Mouse (Mus musculus) MEL (cell line): Measurements from ENCODE around the gene Srsf5. TPM values are rescaled to one million over a fixed set of nuclear protein-coding genes. Genes with fewer than 3 reads are reported as not detected.

Source experiments
- DNase-seq: peaks from one replicate; pipeline ENCODE4 v3.0.0; 2011; ENCODE audit warnings: low read depth, low spot score
- H3K27ac ChIP-seq: 2 replicates; pipeline ENCODE4 v1.5.1; 2012; ENCODE audit warnings: low read depth, mild to moderate bottlenecking, control low read depth, low read length, moderate library complexity; ENCODE audit not compliant: control insufficient read depth
- H3K27me3 ChIP-seq, 2 experiments: fragments of 150-350 bp in 1 of 2; sonication (generic) in 1 of 2; 2 replicates each; pipeline ENCODE4 v1.6.1; 2012; ENCODE audit warnings: low read length in 2 of 2, mild to moderate bottlenecking in 2 of 2, improper control_type of control experiment in 1 of 2, moderate library complexity in 1 of 2; ENCODE audit not compliant: insufficient read depth in 2 of 2, control insufficient read depth in 1 of 2
- H3K36me3 ChIP-seq, 2 experiments: 2 replicates each; pipeline ENCODE4 v1.6.1; 2012 to 2014; ENCODE audit warnings: low read length in 2 of 2, improper control_type of control experiment in 1 of 2, inconsistent platforms in 1 of 2, mild to moderate bottlenecking in 1 of 2; ENCODE audit not compliant: insufficient read depth in 2 of 2, control insufficient read depth in 1 of 2
- H3K4me1 ChIP-seq, 2 experiments: fragments of 150-350 bp in 1 of 2; sonication (generic) in 1 of 2; 2 replicates each; pipeline ENCODE4 v1.6.1; 2012; ENCODE audit warnings: low read length in 2 of 2, improper control_type of control experiment in 1 of 2, mild to moderate bottlenecking in 1 of 2; ENCODE audit not compliant: insufficient read depth in 2 of 2, control insufficient read depth in 1 of 2
- H3K4me3 ChIP-seq, 2 experiments: fragments of 150-350 bp in 1 of 2; sonication (generic) in 1 of 2; 2 replicates each; pipeline ENCODE4 v1.5.1; 2012; ENCODE audit warnings: low read depth in 2 of 2, low read length in 2 of 2, mild to moderate bottlenecking in 2 of 2, moderate library complexity in 2 of 2, control low read depth in 1 of 2, improper control_type of control experiment in 1 of 2; ENCODE audit not compliant: control insufficient read depth in 1 of 2, insufficient read depth in 1 of 2
- H3K79me2 ChIP-seq: 2 replicates; pipeline ENCODE4 v1.6.1; 2012; ENCODE audit warnings: mild to moderate bottlenecking, low read length, moderate library complexity; ENCODE audit not compliant: control insufficient read depth, poor library complexity, insufficient read depth
- H3K9ac ChIP-seq: 2 replicates; pipeline ENCODE4 v1.6.1; 2012; ENCODE audit warnings: low read depth, mild to moderate bottlenecking, control low read depth, low read length, moderate library complexity; ENCODE audit not compliant: control insufficient read depth, poor library complexity, severe bottlenecking
- H3K9me3 ChIP-seq: fragments of 150-350 bp; sonication (generic); replicated peaks from 2 replicates; pipeline ENCODE4 v1.6.1; 2012; ENCODE audit warnings: mild to moderate bottlenecking, low read length, improper control_type of control experiment, moderate library complexity; ENCODE audit not compliant: insufficient read depth
- BHLHE40 ChIP-seq: IDR thresholded peaks from 2 replicates; pipeline ENCODE4 v1.6.1; 2012; ENCODE audit warnings: low read depth, mild to moderate bottlenecking, inconsistent platforms, low read length, improper control_type of control experiment, borderline replicate concordance
- CHD1 ChIP-seq: IDR thresholded peaks from 2 replicates; pipeline ENCODE4 v1.6.1; 2012; ENCODE audit warnings: low read depth, mild to moderate bottlenecking, inconsistent platforms, low read length, improper control_type of control experiment
- CHD2 ChIP-seq: IDR thresholded peaks from 2 replicates; pipeline ENCODE4 v1.6.1; 2011; ENCODE audit warnings: low read length, improper control_type of control experiment
- CTCF ChIP-seq, 3 experiments: IDR thresholded peaks in 2 of 3; conservative IDR thresholded peaks in 1 of 3; 2 replicates each; pipeline ENCODE4 v1.5.1; 2011 to 2012; ENCODE audit warnings: low read length in 3 of 3, low read depth in 2 of 3, mild to moderate bottlenecking in 2 of 3, improper control_type of control experiment in 1 of 3, inconsistent platforms in 1 of 3, mixed read lengths in 1 of 3, moderate library complexity in 1 of 3; ENCODE audit not compliant: control insufficient read depth in 1 of 3, insufficient read depth in 1 of 3, poor library complexity in 1 of 3, severe bottlenecking in 1 of 3
- ELF1 ChIP-seq: IDR thresholded peaks from 2 replicates; pipeline ENCODE4 v1.6.1; 2014; ENCODE audit warnings: low read depth, mild to moderate bottlenecking, inconsistent platforms, low read length, improper control_type of control experiment, moderate library complexity
- EP300 ChIP-seq, 2 experiments: IDR thresholded peaks; 2 replicates each; pipeline ENCODE4 v1.6.1; 2011; ENCODE audit warnings: improper control_type of control experiment in 2 of 2, low read length in 2 of 2, low read depth in 1 of 2, mild to moderate bottlenecking in 1 of 2
- ETS1 ChIP-seq: IDR thresholded peaks from 2 replicates; pipeline ENCODE4 v1.6.1; 2012; ENCODE audit warnings: low read depth, mild to moderate bottlenecking, inconsistent platforms, low read length, improper control_type of control experiment, moderate library complexity
- GABPA ChIP-seq: IDR thresholded peaks from 2 replicates; pipeline ENCODE4 v1.6.1; 2012; ENCODE audit warnings: low read depth, mild to moderate bottlenecking, inconsistent platforms, low read length, improper control_type of control experiment, moderate library complexity
- GATA1 ChIP-seq: IDR thresholded peaks from 2 replicates; pipeline ENCODE4 v1.6.1; 2011; ENCODE audit warnings: low read depth, low read length, improper control_type of control experiment
- JUND ChIP-seq: IDR thresholded peaks from 2 replicates; pipeline ENCODE4 v1.6.1; 2011; ENCODE audit warnings: low read depth, mild to moderate bottlenecking, improper control_type of control experiment, low read length
- KAT2A ChIP-seq: conservative IDR thresholded peaks from 2 replicates; pipeline ENCODE4 v1.6.1; 2012; ENCODE audit warnings: low read depth, low read length, improper control_type of control experiment, inconsistent platforms
- MAFK ChIP-seq: IDR thresholded peaks from 2 replicates; pipeline ENCODE4 v1.6.1; 2011; ENCODE audit warnings: low read depth, mild to moderate bottlenecking, low read length, improper control_type of control experiment, borderline replicate concordance
- MAZ ChIP-seq: IDR thresholded peaks from 2 replicates; pipeline ENCODE4 v1.6.1; 2012; ENCODE audit warnings: low read depth, mild to moderate bottlenecking, inconsistent platforms, low read length, improper control_type of control experiment
- MYC ChIP-seq: IDR thresholded peaks from 2 replicates; pipeline ENCODE4 v1.6.1; 2011; ENCODE audit warnings: low read depth, mild to moderate bottlenecking, low read length, improper control_type of control experiment, moderate library complexity
- NELFE ChIP-seq: IDR thresholded peaks from 2 replicates; pipeline ENCODE4 v1.6.1; 2011; ENCODE audit warnings: low read depth, low read length, improper control_type of control experiment
- NRF1 ChIP-seq: IDR thresholded peaks from 2 replicates; pipeline ENCODE4 v1.6.1; 2014; ENCODE audit warnings: low read depth, mild to moderate bottlenecking, inconsistent platforms, low read length, improper control_type of control experiment, moderate library complexity; ENCODE audit not compliant: poor library complexity, insufficient read depth, severe bottlenecking
- POLR2A ChIP-seq, 2 experiments: IDR thresholded peaks; 2 replicates each; pipeline ENCODE4 v1.6.1; 2011 to 2012; ENCODE audit warnings: low read length in 2 of 2, mild to moderate bottlenecking in 2 of 2, control low read depth in 1 of 2, improper control_type of control experiment in 1 of 2, low read depth in 1 of 2, moderate library complexity in 1 of 2; ENCODE audit not compliant: control insufficient read depth in 1 of 2, insufficient read depth in 1 of 2, poor library complexity in 1 of 2
- POLR2AphosphoS5 ChIP-seq: IDR thresholded peaks from 2 replicates; pipeline ENCODE4 v1.6.1; 2012; ENCODE audit warnings: low read depth, borderline replicate concordance, mild to moderate bottlenecking, inconsistent platforms, low read length, moderate library complexity, mixed read lengths
- RAD21 ChIP-seq: IDR thresholded peaks from 2 replicates; pipeline ENCODE4 v1.6.1; 2011; ENCODE audit warnings: mild to moderate bottlenecking, low read depth, low read length, improper control_type of control experiment
- RCOR1 ChIP-seq: IDR thresholded peaks from 2 replicates; pipeline ENCODE4 v1.6.1; 2012; ENCODE audit warnings: low read depth, mild to moderate bottlenecking, inconsistent platforms, low read length, improper control_type of control experiment
- SMC3 ChIP-seq: IDR thresholded peaks from 2 replicates; pipeline ENCODE4 v1.6.1; 2011; ENCODE audit warnings: low read depth, low read length, improper control_type of control experiment
- TAL1 ChIP-seq: IDR thresholded peaks from 2 replicates; pipeline ENCODE4 v1.6.1; 2012; ENCODE audit warnings: mild to moderate bottlenecking, inconsistent platforms, low read length, moderate library complexity, mixed read lengths
- ZC3H11A ChIP-seq: IDR thresholded peaks from 2 replicates; pipeline ENCODE4 v1.6.1; 2012; ENCODE audit warnings: low read depth, mild to moderate bottlenecking, inconsistent platforms, low read length, improper control_type of control experiment
- ZKSCAN1 ChIP-seq: IDR thresholded peaks from 2 replicates; pipeline ENCODE4 v1.6.1; 2012; ENCODE audit warnings: low read depth, mild to moderate bottlenecking, inconsistent platforms, low read length, improper control_type of control experiment, moderate library complexity
- polyA plus RNA-seq, 2 experiments: library from polyadenylated mRNA; stranded (reverse) in 1 of 2; unstranded in 1 of 2; fragments of >175 nt in 1 of 2; fragments of >200 nt in 1 of 2; gene quantifications; 2 replicates each; pipeline versions ENCODE4 v1.2.1 to v1.2.4; 2012; ENCODE audit warnings: low replicate concordance in 2 of 2, low read depth in 1 of 2; ENCODE audit not compliant: insufficient read length in 2 of 2, insufficient read depth in 1 of 2, missing spikeins in 1 of 2
- total RNA-seq: library from RNA; depleted of rRNA; stranded (reverse); fragments of 300-350 nt; gene quantifications from 2 replicates; pipeline ENCODE4 v1.2.3, GENCODE M21; 2012

Gene Srsf5
- total and polyA plus RNA-seq, 3 experiments = 276 to 460 (median 401) TPM

- no peak overlapping the region for H3K9ac ChIP-seq
- TF ChIP-seq RAD21 (no peak), POLR2A (IDR thresholded peaks at IDR 0.05; ENCODE audit: control insufficient read depth in 1 of 2, insufficient read depth in 1 of 2, low read depth in 1 of 2, low read length in 2 of 2, poor library complexity in 1 of 2) (no peak), SMC3 (no peak), CTCF (IDR thresholded peaks at IDR 0.05 in 2 of 3, conservative IDR thresholded peaks at IDR 0.05 in 1 of 3; ENCODE audit: control insufficient read depth in 1 of 3, insufficient read depth in 1 of 3, low read depth in 2 of 3, low read length in 3 of 3, poor library complexity in 1 of 3, severe bottlenecking in 1 of 3) (no peak), ZC3H11A (no peak), NELFE (no peak), ETS1 (no peak), RCOR1 (no peak), NRF1 (no peak), BHLHE40 (no peak), POLR2AphosphoS5 (no peak), CHD2 (no peak), MYC (no peak), MAFK (no peak), ZKSCAN1 (no peak)
- H3K36me3 ChIP-seq = no peaks in the 10 kb centered on the region
- H3K9me3 ChIP-seq = no peaks in the 10 kb centered on the region
- no peaks in the 10 kb centered on the region for H3K79me2 ChIP-seq
- H3K27ac ChIP-seq = no peak overlapping the region
- peaks cover 2 to 4% of the 10 kb centered on the region in 2 experiments; a peak in 2 of 4 replicates for H3K4me1 ChIP-seq
- peaks cover 0 to 5% of the 10 kb centered on the region in 2 experiments; a peak in 3 of 4 replicates for H3K27me3 ChIP-seq
- H3K4me3 ChIP-seq = no peak overlapping the region
- no peak for DNase-seq
These were observed 45.7 kb downstream of the Srsf5 start for GRCm38 (mm10) chr12:80990901-80991445.

GRCm38 (mm10) chr12:80991806-80992205, 46.5 kb downstream of the Srsf5 start:
- Histone ChIP-seq H3K4me3 (no peak overlapping the region), H3K36me3 (no peaks in the 10 kb centered on the region), H3K79me2 (no peaks in the 10 kb centered on the region), H3K9ac (no peak overlapping the region), H3K27ac (no peak overlapping the region), H3K4me1 (peaks cover 2 to 4% of the 10 kb centered on the region in 2 experiments; a peak in 2 of 4 replicates), H3K27me3 (peaks cover 0 to 6% of the 10 kb centered on the region in 2 experiments; a peak in 3 of 4 replicates), H3K9me3 (no peaks in the 10 kb centered on the region)
- no peak for DNase-seq
- TF ChIP-seq JUND (no peak), TAL1 (no peak), GATA1 (no peak), KAT2A (no peak), RAD21 (no peak), MAZ (no peak), EP300 (IDR thresholded peaks at IDR 0.05; ENCODE audit: low read depth in 1 of 2, low read length in 2 of 2) (no peak), SMC3 (no peak), ZKSCAN1 (no peak), ELF1 (no peak), MYC (no peak), GABPA (no peak), CHD1 (no peak), ETS1 (no peak)
- TF ChIP-seq, all 39 proteins: peak for 0
